Mouse (Mus musculus) heart, postnatal 36 days (tissue): ENCODE measurements around the gene Serpinh1. TPM values are rescaled to one million over a fixed set of nuclear protein-coding genes. Genes with fewer than 3 reads are reported as not detected.
A peak's percentile ranks its signal among the peaks of the same experiment; 100 is the strongest.

Source experiments
- DNase-seq, 2 experiments: peaks; one replicate each; pipeline ENCODE4 v3.0.0; 2021 to 2022
- intact Hi-C: fragments of 180-260 bp; cut with DNase I; formaldehyde crosslinking; loops from one replicate; pipeline ENCODE4 v1.15.1; 2025
- total RNA-seq, 2 experiments: library from RNA; stranded (reverse); gene quantifications; 2 replicates each; pipeline ENCODE4 v1.2.3; 2021

Serpinh1 gene
- total RNA-seq, 2 experiments from 2014 or later = 241 to 339 TPM

GRCm38 (mm10) chr7:99340736-99341135, 12.3 kb downstream of the Serpinh1 start:
- intact Hi-C loops = no loop called here
- no peak for DNase-seq

- intact Hi-C loops = loop anchor here (1.0 to 2.0 kb wide), 2 partner anchors 32 to 118 kb away; no protein-coding TSS in a partner anchor
- peak; percentile 87 to 95 for DNase-seq
These were observed 20.1 kb downstream of the Serpinh1 start for GRCm38 (mm10) chr7:99332774-99333480.

- DNase-seq = no peak
- intact Hi-C loops = no loop called here
These were observed 23.0 kb downstream of the Serpinh1 start for GRCm38 (mm10) chr7:99330012-99330411.

GRCm38 (mm10) chr7:99328847-99329246, 24.2 kb downstream of the Serpinh1 start:
- DNase-seq = no peak
- intact Hi-C loops = no loop called here

- intact Hi-C loops = no loop called here
- peak in 1 of 2 experiments; percentile 25 for DNase-seq
These were observed 26.9 kb downstream of the Serpinh1 start for GRCm38 (mm10) chr7:99326128-99326527.

GRCm38 (mm10) chr7:99324810-99325209, 28.2 kb downstream of the Serpinh1 start:
- no peak for DNase-seq
- intact Hi-C loops = no loop called here

- intact Hi-C loops = no loop called here
- no peak for DNase-seq
These were observed 29.7 kb downstream of the Serpinh1 start for GRCm38 (mm10) chr7:99323321-99323700.

GRCm38 (mm10) chr7:99322691-99323320, 30.2 kb downstream of the Serpinh1 start:
- DNase-seq = no peak
- intact Hi-C loops = no loop called here

GRCm38 (mm10) chr7:99320524-99320923, 32.5 kb downstream of the Serpinh1 start:
- intact Hi-C loops = no loop called here
- no peak for DNase-seq

GRCm38 (mm10) chr7:99317475-99317874, 35.6 kb downstream of the Serpinh1 start:
- no peak for DNase-seq
- intact Hi-C loops = no loop called here

- intact Hi-C loops = no loop called here
- no peak for DNase-seq
These were observed 36.8 kb downstream of the Serpinh1 start for GRCm38 (mm10) chr7:99316207-99316606.

GRCm38 (mm10) chr7:99314565-99314964, 38.5 kb downstream of the Serpinh1 start:
- intact Hi-C loops = no loop called here
- DNase-seq = no peak

GRCm38 (mm10) chr7:99313253-99313652, 39.8 kb downstream of the Serpinh1 start:
- DNase-seq = no peak
- intact Hi-C loops = no loop called here

GRCm38 (mm10) chr7:99312671-99313143, 40.3 kb downstream of the Serpinh1 start:
- intact Hi-C loops = no loop called here
- DNase-seq = no peak

- DNase-seq = no peak
- intact Hi-C loops = no loop called here
These were observed 41.0 kb downstream of the Serpinh1 start for GRCm38 (mm10) chr7:99312058-99312457.

- no peak for DNase-seq
- intact Hi-C loops = no loop called here
These were observed 41.6 kb downstream of the Serpinh1 start for GRCm38 (mm10) chr7:99311433-99311832.

- DNase-seq = no peak
- intact Hi-C loops = no loop called here
These were observed 46.4 kb downstream of the Serpinh1 start for GRCm38 (mm10) chr7:99306640-99307039.

GRCm38 (mm10) chr7:99305688-99306087, 47.4 kb downstream of the Serpinh1 start:
- no peak for DNase-seq
- intact Hi-C loops = no loop called here

GRCm38 (mm10) chr7:99304949-99305372, 48.1 kb downstream of the Serpinh1 start:
- peak; percentile 67 to 71 for DNase-seq
- intact Hi-C loops = no loop called here

GRCm38 (mm10) chr7:99304029-99304428, 49.0 kb downstream of the Serpinh1 start:
- DNase-seq = peak in 1 of 2 experiments; percentile 27
- intact Hi-C loops = no loop called here

- DNase-seq = no peak
- intact Hi-C loops = no loop called here
These were observed 52.3 kb downstream of the Serpinh1 start for GRCm38 (mm10) chr7:99300650-99301175.
